In genomic region chr8:61427916-61428681, GRCm38 (mm10) we compare ENCODE assay signal across 19 mouse cellular contexts. TPM values are rescaled to one million over a fixed set of nuclear protein-coding genes. Genes with fewer than 3 reads are reported as not detected.
DNase-seq lines count a peak whose midpoint lies in the region; ATAC-seq and TF ChIP-seq lines count a peak whose summit lies in the region.
"Had no signal": no experiment of that assay in that cellular context is flagged by ENCODE, and none has a peak within 500 bp of the region (broad histone marks: within the 10 kb centered on the region; RNA-seq: fewer than 3 reads in every experiment).

No protein-coding gene starts in this region.

- TF ChIP-seq CTCF in lung, adult 2 months (IDR thresholded peaks at IDR 0.05; ENCODE audit: insufficient read depth, low read length), result no peak

- 60% methylated on average over 8 of the region's 8 CpGs for WGBS in lung, adult 2 months
- 70% methylated on average over 8 of the region's 8 CpGs for WGBS in intestine, embryonic 16.5 days

- no peaks in the 10 kb centered on the region for H3K9me3 ChIP-seq in intestine, embryonic 16.5 days (ENCODE audit: control insufficient read depth, low read length)
- H3K9me3 ChIP-seq: embryonic facial prominence, embryonic 12.5 days; heart, embryonic 12.5 days; hindbrain, embryonic 15.5 days; liver, embryonic 15.5 days; midbrain, embryonic 10.5 days; neural tube, embryonic 13.5 days had no signal

- no peak overlapping the region for H3K4me2 ChIP-seq in intestine, embryonic 16.5 days (ENCODE audit: low read depth, low read length)
- H3K4me2 ChIP-seq: embryonic facial prominence, embryonic 12.5 days; heart, embryonic 12.5 days; hindbrain, embryonic 15.5 days; liver, embryonic 15.5 days; neural tube, embryonic 13.5 days had no signal

- H3K27ac ChIP-seq in intestine, embryonic 16.5 days (ENCODE audit: low read length), result peak overlapping the region; percentile 17
- H3K27ac ChIP-seq: embryonic facial prominence, embryonic 12.5 days; hindbrain, embryonic 15.5 days; liver, embryonic 15.5 days; midbrain, embryonic 10.5 days; neural tube, embryonic 13.5 days had no signal

- no peak for ATAC-seq in cerebellum, adult (ENCODE audit: insufficient number of reproducible peaks, low FRiP score, low TSS enrichment)
- ATAC-seq in intestine, embryonic 16.5 days, result no peak
- ATAC-seq in megakaryocyte, adult 5-6 weeks (ENCODE audit: poor library complexity, severe bottlenecking), result no peak

- no peak overlapping the region for H3K9ac ChIP-seq in intestine, embryonic 16.5 days (ENCODE audit: low read depth, low read length)
- H3K9ac ChIP-seq: embryonic facial prominence, embryonic 12.5 days; heart, embryonic 12.5 days; hindbrain, embryonic 15.5 days; liver, embryonic 15.5 days; neural tube, embryonic 13.5 days had no signal

- no peak overlapping the region for H3K4me3 ChIP-seq in lung, adult 2 months (replicated peaks; ENCODE audit: extremely low read depth, low read depth, low read length)
- no peak overlapping the region for H3K4me3 ChIP-seq in intestine, embryonic 16.5 days (ENCODE audit: low read length)
- H3K4me3 ChIP-seq: embryonic facial prominence, embryonic 12.5 days; heart, embryonic 12.5 days; hindbrain, embryonic 15.5 days; liver, embryonic 15.5 days; midbrain, embryonic 10.5 days; neural tube, embryonic 13.5 days had no signal

- no peaks in the 10 kb centered on the region for H3K36me3 ChIP-seq in intestine, embryonic 16.5 days (ENCODE audit: control insufficient read depth, insufficient read depth, low read length)
- H3K36me3 ChIP-seq: embryonic facial prominence, embryonic 12.5 days; heart, embryonic 12.5 days; hindbrain, embryonic 15.5 days; liver, embryonic 15.5 days; midbrain, embryonic 10.5 days; neural tube, embryonic 13.5 days had no signal

- peak; percentile 31 to 39 for DNase-seq in cerebellum, postnatal 14 days
- DNase-seq in lung, adult 18-20 months, result peak; percentile 25 to 48
- no peak for DNase-seq in lung, adult 2 months
- peak; percentile 60 for DNase-seq in lung, postnatal 14 days
- no peak for DNase-seq in left cerebral cortex, adult 8-10 months (ENCODE audit: low spot score in 2 of 2)
- DNase-seq: adrenal gland, adult 2 months; cerebellum, adult 18-20 months; kidney, adult 9 months; kidney, postnatal 4 days had no signal

- no peaks in the 10 kb centered on the region for H3K4me1 ChIP-seq in lung, adult 2 months (ENCODE audit: control insufficient read depth, insufficient read depth, low read length)
- H3K4me1 ChIP-seq in intestine, embryonic 16.5 days (ENCODE audit: control insufficient read depth, insufficient read depth, low read length), result peaks cover 3% of the 10 kb centered on the region; the same call in 1 of the 2 replicates
- H3K4me1 ChIP-seq: hindbrain, embryonic 15.5 days; midbrain, embryonic 10.5 days; neural tube, embryonic 13.5 days had no signal

- no peak for TF ChIP-seq POLR2A in lung, adult 2 months (IDR thresholded peaks at IDR 0.05; ENCODE audit: borderline replicate concordance, extremely low read depth, low read depth, low read length)

- no peaks in the 10 kb centered on the region for H3K27me3 ChIP-seq in intestine, embryonic 16.5 days (replicated peaks; ENCODE audit: control insufficient read depth, insufficient read depth, low read length)
- H3K27me3 ChIP-seq: CH12.LX; embryonic facial prominence, embryonic 12.5 days; heart, embryonic 12.5 days; hindbrain, embryonic 15.5 days; liver, embryonic 15.5 days; neural tube, embryonic 13.5 days had no signal

RNA-seq across cellular contexts. Expression of gene Cbr4, which starts 59.4 kb away (rescaled TPM):
- polyA plus RNA-seq in lung, adult 2 months (2012; rRNA removed), result 3.6 and 5.6 TPM in 2 replicates
- 36.7 and 38.7 TPM in 2 replicates for polyA plus RNA-seq in intestine, embryonic 16.5 days (2015; fragmentation: Nextera tagmentation; extraction: Ambion mirVana)
- 11.5 and 15.1 TPM in 2 replicates for total RNA-seq in megakaryocyte, adult 5-6 weeks (2015)
- total RNA-seq in megakaryocyte, adult 5-6 weeks (2017), result 22.4 and 23.9 TPM in 2 replicates
- 10 to 100 TPM; 24.7 to 29.7 (median 26.5) TPM for total RNA-seq in left cerebral cortex, adult 8-10 months (2022)

Comparison
In these comparisons a context has a peak if more than half of its experiments do, and no peak if none do; other contexts are left out.
1. DNase-seq: peak in cerebellum, postnatal 14 days (2 of 2), lung, adult 18-20 months (2 of 2) and lung, postnatal 14 days (single experiment); none in lung, adult 2 months (single experiment) and left cerebral cortex, adult 8-10 months (0 of 2).